Mouse (Mus musculus): ENCODE results near the gene Car3. TPM values are rescaled to one million over a fixed set of nuclear protein-coding genes. Genes with fewer than 3 reads are reported as not detected.

Car3 gene
- polyA plus RNA-seq (2015; fragmentation: Nextera tagmentation; extraction: Ambion mirVana) = 6.0 and 7.3 TPM in 2 replicates

DNA sequence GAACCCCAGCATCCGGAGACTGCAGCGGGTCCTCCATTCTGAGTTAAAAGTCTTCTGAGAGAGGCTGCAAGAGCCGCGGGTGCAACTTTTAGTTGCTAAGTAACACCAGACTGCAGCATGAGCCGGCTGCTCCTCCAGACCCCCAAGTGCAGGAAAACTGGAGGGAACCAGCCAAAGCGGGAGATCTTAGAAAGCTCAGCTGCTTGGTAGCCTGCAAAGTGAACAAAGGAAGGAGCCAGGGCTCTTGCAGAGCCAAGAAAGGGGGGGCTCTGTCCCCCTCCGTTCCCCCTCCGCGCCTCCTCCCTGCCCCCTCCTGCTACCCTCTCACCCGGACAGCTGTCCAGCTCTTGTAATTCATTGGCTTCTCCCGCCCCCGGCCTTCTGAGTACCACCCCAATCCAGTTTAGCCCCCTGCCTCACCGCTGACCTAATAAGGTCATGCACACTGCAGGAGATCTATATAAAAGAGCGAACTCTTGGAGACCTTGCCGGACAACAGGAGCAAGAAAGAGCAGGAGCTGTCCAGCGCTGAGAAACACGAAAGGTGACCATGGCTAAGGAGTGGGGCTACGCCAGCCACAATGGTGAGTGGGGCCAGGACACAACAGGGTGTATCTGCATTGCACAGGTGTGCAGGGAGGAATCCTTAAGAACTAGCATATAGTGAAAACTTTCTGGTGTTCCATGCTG is at the start of gene Car3:
Gene Car3, plus strand, starts transcription at position 491 of the 690 bp plus-strand sequence.

DNA sequence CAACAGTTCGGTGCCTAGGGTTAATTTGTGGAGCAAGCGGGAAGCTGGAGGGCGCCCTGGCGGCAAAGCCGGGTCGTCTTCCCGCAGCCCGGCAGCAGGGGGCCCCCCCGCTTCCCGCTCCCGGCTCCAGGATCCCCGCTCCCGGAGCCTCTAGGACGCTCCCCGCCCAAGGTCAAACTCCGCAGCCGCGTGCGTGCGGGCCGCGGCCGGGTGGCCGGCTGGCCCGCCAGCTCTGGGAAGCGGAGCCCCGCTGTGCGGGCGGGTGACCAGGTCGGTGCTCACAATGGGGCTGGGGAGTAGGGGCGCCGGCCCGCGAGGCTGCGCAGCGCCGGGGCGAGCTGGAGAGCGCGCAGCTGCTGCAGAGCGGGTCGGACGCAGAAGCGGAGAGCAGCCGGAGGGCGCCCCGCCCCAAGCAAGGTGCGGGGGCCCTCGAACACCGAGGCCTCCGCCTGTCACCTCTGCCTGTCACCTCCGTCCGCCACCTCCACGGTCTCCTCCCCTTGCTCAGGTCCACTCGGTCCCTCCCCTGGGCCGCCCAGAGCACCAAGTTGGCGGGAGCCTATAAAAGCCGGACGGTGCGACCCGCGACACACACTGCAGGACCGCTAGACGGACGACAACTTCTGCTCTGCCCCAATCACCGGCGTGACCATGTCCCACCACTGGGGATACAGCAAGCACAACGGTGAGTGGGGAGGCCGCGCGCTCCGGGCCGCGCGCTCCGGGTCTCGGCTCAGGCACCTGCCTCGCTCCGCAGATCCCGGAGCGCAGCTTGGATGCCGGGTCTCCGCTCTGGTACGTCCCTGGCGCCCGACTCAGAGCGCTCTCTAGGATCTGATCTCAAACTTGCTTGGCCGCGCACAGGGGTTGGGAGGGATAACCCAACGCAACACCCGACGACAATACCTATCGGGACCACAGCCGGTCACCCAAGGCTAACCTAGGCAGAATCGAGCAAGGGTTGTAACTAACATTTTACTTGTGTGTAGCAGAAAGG is 23.1 kb downstream of the Car3 start, which contains the start of gene Car2:
Gene Car2, plus strand, starts transcription at position 172 of the 997 bp plus-strand sequence.

Other genes with a start within 250 kb of the Car3 start
- gene Car13, start 221.8 kb upstream of the Car3 start, polyA plus RNA-seq (2015; fragmentation: Nextera tagmentation; extraction: Ambion mirVana) = 2.7 and 3.9 TPM in 2 replicates
- gene Car1, start 55.1 kb upstream of the Car3 start, polyA plus RNA-seq (2015; fragmentation: Nextera tagmentation; extraction: Ambion mirVana) = 0.26 TPM in 1 of 2 replicates, not detected in the other
- gene Car2, start 22.8 kb downstream of the Car3 start, polyA plus RNA-seq (2015; fragmentation: Nextera tagmentation; extraction: Ambion mirVana) = 63.7 and 66.9 TPM in 2 replicates

Measured in neural tube, postnatal 0 days (tissue).